Mouse (Mus musculus) midbrain, embryonic 14.5 days (tissue): ENCODE data around the gene Sigirr. TPM values are rescaled to one million over a fixed set of nuclear protein-coding genes. Genes with fewer than 3 reads are reported as not detected.

ENCODE experiments used
- ATAC-seq: fragments of 200-750 bp; cut with Nextera tagmentation; 2 replicates; pipeline ENCODE4 v1.8.0; 2017; ENCODE audit warnings: moderate number of reproducible peaks, moderate library complexity; ENCODE audit not compliant: low FRiP score, low TSS enrichment
- DNase-seq: peaks from one replicate; pipeline ENCODE4 v3.0.0-alpha.2; 2015
- H3K27ac ChIP-seq: fragments of 300-500 bp; sonication (generic); replicated peaks from 2 replicates; pipeline ENCODE4 v1.5.1; 2014; ENCODE audit warnings: mild to moderate bottlenecking, low read depth, low read length, moderate library complexity
- H3K27me3 ChIP-seq: fragments of 300-500 bp; sonication (generic); 2 replicates; pipeline ENCODE4 v1.6.1; 2014; ENCODE audit warnings: low read length, control low read depth, mixed read lengths; ENCODE audit not compliant: control insufficient read depth, insufficient read depth
- H3K36me3 ChIP-seq: fragments of 300-500 bp; sonication (generic); 2 replicates; pipeline ENCODE4 v1.6.1; 2014; ENCODE audit warnings: low read length, control low read depth; ENCODE audit not compliant: control insufficient read depth, insufficient read depth
- H3K4me1 ChIP-seq: fragments of 300-500 bp; sonication (generic); 2 replicates; pipeline ENCODE4 v1.6.1; 2014; ENCODE audit warnings: mild to moderate bottlenecking, antibody characterized with exemption, low read length, control low read depth; ENCODE audit not compliant: control insufficient read depth, insufficient read depth
- H3K4me2 ChIP-seq: fragments of 300-500 bp; sonication (generic); 2 replicates; pipeline ENCODE4 v1.6.1; 2014; ENCODE audit warnings: mild to moderate bottlenecking, low read length, moderate library complexity
- H3K4me3 ChIP-seq: fragments of 300-500 bp; sonication (generic); replicated peaks from 2 replicates; pipeline ENCODE4 v1.5.1; 2014; ENCODE audit warnings: low read depth, low read length
- H3K9ac ChIP-seq: fragments of 300-500 bp; sonication (generic); replicated peaks from 2 replicates; pipeline ENCODE4 v1.6.1; 2014; ENCODE audit warnings: mild to moderate bottlenecking, low read length, moderate library complexity
- H3K9me3 ChIP-seq: fragments of 300-500 bp; sonication (generic); 2 replicates; pipeline ENCODE4 v1.6.1; 2016; ENCODE audit warnings: low read length, control low read depth, mixed read lengths; ENCODE audit not compliant: control insufficient read depth
- WGBS: fragments of 180-500 bp; shearing (Covaris S2); extraction: QIAGEN DNeasy Blood & Tissue Kit; methylation state at CpG from one replicate; pipeline ENCODE4 v1.1.7; 2014; 5-methylcytosine and 5-hydroxymethylcytosine counted together
- polyA plus RNA-seq: library from polyadenylated mRNA; unstranded; fragments of >200 nt; fragmentation: Nextera tagmentation; extraction: Ambion mirVana; gene quantifications from 2 replicates; pipeline ENCODE4 v1.2.1, GENCODE M21; 2014

Sigirr gene
- polyA plus RNA-seq, 1 experiment from 2014 or later = 2.1 TPM

DNA sequence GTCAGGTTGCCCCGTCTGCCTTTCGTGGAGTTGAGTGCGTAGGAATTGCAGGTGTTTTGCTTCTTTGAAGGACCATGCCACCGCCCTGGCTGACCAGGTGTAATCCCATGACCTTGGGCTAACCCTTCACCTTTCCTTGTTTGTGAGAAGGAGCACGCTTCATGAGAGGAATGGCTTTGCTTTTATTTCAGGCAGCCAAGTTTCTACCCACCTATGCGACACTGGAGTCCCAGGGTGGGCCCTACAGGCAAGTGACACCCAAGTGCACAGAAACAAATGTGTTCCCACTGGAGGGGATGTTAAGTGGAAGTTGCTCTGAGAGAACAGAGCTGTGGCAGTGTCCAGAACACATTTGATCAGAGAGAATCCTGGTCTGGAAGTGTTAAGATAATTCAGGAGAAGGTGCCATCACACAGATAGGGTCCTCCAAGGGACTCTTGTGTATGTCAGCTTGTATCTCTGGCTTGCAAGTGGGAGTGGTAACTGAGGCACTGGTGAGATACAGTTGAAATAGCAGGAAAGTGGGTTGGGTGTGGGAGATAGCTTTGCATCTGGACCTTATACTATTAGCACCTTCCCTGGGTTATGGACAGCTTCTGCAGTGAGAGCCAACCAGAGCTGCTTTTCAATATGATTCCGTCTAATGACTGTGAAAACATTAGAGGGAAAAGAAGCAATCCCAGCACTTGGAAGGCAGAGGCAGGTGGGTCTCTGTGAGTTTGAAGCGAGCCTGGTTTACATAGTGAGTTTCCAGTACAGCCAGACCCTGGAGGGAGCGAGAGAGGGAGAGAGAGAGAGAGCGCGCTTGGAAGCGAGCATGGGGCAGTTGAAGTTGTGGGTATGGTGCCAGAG, 31.8 kb upstream of the Sigirr start:
- Histone ChIP-seq H3K4me2 (peak overlapping the region; percentile 75), H3K4me3 (peak overlapping the region; percentile 79), H3K27me3 (no peaks in the 10 kb centered on the region), H3K4me1 (peaks cover 9% of the 10 kb centered on the region), H3K27ac (no peak overlapping the region), H3K36me3 (peaks cover 25% of the 10 kb centered on the region), H3K9ac (peak overlapping the region; percentile 88), H3K9me3 (no peaks in the 10 kb centered on the region)
- DNase-seq = no peak
- 60% methylated on average over 12 of the region's 12 CpGs for WGBS
- no peak for ATAC-seq

- ATAC-seq = peak; percentile 98
- peak overlapping the region; percentile 75 for H3K4me2 ChIP-seq
- H3K9me3 ChIP-seq = no peaks in the 10 kb centered on the region
- H3K27ac ChIP-seq = no peak overlapping the region
- H3K27me3 ChIP-seq = no peaks in the 10 kb centered on the region
- under 1% methylated on average over 59 of the region's 59 CpGs for WGBS
- peak overlapping the region; percentile 79 for H3K4me3 ChIP-seq
- H3K36me3 ChIP-seq = peaks cover 16% of the 10 kb centered on the region
- H3K9ac ChIP-seq = peak overlapping the region; percentile 88
- peaks cover 9% of the 10 kb centered on the region for H3K4me1 ChIP-seq
- DNase-seq = peak; percentile 98
Measured at GRCm38 (mm10) chr7:141131024-141131820, 30.9 kb upstream of the Sigirr start.

GRCm38 (mm10) chr7:141123517-141123856, 23.1 kb upstream of the Sigirr start:
- ATAC-seq = no peak; the same call in 1 of the 2 replicates
- Histone ChIP-seq H3K4me2 (peak overlapping the region; percentile 73), H3K27me3 (no peaks in the 10 kb centered on the region), H3K36me3 (no peaks in the 10 kb centered on the region), H3K9me3 (no peaks in the 10 kb centered on the region), H3K9ac (peak overlapping the region; percentile 65), H3K4me3 (peak overlapping the region; percentile 60), H3K27ac (peak overlapping the region; percentile 79), H3K4me1 (no peaks in the 10 kb centered on the region)
- DNase-seq = no peak
- WGBS = 3% methylated on average over 15 of the region's 15 CpGs

DNA sequence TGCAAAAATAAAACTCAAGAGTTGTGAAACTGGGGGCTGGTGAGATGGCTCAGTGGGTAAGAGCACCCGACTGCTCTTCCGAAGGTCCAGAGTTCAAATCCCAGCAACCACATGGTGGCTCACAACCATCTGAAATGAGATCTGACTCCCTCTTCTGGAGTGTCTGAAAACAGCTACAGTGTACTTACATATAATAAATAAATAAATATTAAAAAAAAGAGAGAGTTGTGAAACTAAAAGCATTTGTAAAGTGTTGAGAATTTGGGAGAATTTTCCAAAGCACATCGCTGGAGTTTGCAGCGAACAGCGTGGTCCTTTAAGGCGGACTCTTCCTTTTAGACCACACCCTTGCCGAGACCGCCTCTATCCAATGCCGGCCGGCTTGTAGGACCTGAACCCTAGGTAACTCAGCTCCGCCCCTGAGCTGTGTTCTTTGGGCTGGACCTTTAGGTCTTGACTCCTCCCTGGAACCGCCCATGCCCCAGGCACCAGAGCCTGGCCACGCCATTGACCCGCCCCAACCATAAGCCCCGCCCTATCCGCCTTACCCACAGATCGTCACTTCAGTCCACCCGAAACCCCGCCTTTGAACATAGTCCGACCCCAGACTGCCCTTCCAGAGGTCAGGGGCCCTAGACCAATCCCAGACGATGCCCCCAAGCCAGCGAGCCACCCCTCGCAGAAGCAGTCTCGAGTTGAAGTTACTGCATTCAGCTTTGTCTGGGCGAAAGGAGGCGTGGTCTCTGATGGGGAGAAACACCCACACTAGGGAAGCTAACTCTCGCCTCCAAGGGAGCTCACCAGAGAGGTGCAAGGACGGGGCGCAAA, 22.5 kb upstream of the Sigirr start:
- Histone ChIP-seq H3K4me1 (no peaks in the 10 kb centered on the region), H3K4me3 (peak overlapping the region; percentile 60), H3K27ac (peak overlapping the region; percentile 79), H3K4me2 (peak overlapping the region; percentile 73), H3K9me3 (no peaks in the 10 kb centered on the region), H3K9ac (peak overlapping the region; percentile 65), H3K36me3 (no peaks in the 10 kb centered on the region), H3K27me3 (no peaks in the 10 kb centered on the region)
- peak; percentile 92 for DNase-seq
- ATAC-seq = peak; percentile 94
- 3% methylated on average over 29 of the region's 29 CpGs for WGBS

DNA sequence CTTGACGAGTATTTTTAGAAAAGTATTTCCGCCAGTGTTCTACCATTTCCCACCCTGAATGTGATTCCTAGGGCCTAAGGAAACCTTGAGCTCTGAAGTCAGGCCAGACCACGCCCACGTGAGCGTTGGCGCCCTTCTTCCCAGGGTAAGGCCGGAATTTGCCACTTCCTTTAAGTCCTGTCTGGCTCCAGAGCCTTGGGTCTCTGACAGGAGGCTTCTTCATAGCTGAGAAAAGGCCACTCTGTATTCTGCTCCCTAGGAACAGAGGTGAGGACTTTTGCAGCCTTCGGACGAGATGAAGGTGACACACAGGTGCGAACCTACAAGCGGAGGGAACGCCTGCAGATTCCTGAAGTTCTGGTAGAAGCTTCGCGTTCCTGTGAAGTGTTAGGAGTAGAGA, 21.9 kb upstream of the Sigirr start, which contains the start of gene Ptdss2:
Gene Ptdss2, plus strand, starts transcription at position 138 of the 400 bp plus-strand sequence.
- H3K9me3 ChIP-seq = no peaks in the 10 kb centered on the region
- no peaks in the 10 kb centered on the region for H3K4me1 ChIP-seq
- no peaks in the 10 kb centered on the region for H3K36me3 ChIP-seq
- H3K4me2 ChIP-seq = peak within 1 kb of the TSS; percentile 73
- DNase-seq = peak; percentile 7
- no peak for ATAC-seq
- WGBS = 55% methylated on average over 14 of the region's 14 CpGs
- peak within 1 kb of the TSS; percentile 65 for H3K9ac ChIP-seq
- H3K27me3 ChIP-seq = no peaks in the 10 kb centered on the region
- H3K4me3 ChIP-seq = peak within 1 kb of the TSS; percentile 60
- H3K27ac ChIP-seq = peak within 1 kb of the TSS; percentile 79

GRCm38 (mm10) chr7:141121051-141121531, 20.7 kb upstream of the Sigirr start:
- Histone ChIP-seq H3K4me1 (no peaks in the 10 kb centered on the region), H3K9me3 (no peaks in the 10 kb centered on the region), H3K4me2 (no peak overlapping the region), H3K9ac (no peak overlapping the region), H3K4me3 (no peak overlapping the region), H3K36me3 (no peaks in the 10 kb centered on the region), H3K27ac (no peak overlapping the region), H3K27me3 (no peaks in the 10 kb centered on the region)
- ATAC-seq (no peak), DNase-seq (no peak)
- WGBS = 80% methylated on average over 5 of the region's 5 CpGs

DNA sequence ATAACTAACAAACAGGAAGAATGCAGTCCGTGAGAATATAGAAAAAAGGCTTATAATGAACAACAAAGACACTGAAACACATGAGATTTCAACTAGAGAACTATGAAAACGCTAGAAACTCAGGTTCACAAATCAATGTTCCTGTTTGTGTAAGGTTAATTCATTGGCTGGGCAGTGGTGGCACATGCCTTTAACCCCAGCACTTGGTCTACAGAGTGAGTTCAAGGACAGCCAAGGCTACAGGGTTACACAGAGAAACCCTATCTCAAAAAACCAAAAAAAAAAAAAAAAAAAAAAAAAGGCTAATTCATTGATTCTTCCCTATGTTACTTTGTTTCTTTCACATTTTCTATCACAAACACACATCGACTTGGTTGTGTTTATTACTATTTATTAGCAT, 20.2 kb upstream of the Sigirr start:
- Histone ChIP-seq H3K27ac (no peak overlapping the region), H3K4me3 (no peak overlapping the region), H3K27me3 (no peaks in the 10 kb centered on the region), H3K4me2 (no peak overlapping the region), H3K36me3 (no peaks in the 10 kb centered on the region), H3K9ac (no peak overlapping the region), H3K9me3 (no peaks in the 10 kb centered on the region), H3K4me1 (no peaks in the 10 kb centered on the region)
- no peak for DNase-seq
- no peak for ATAC-seq
- WGBS = 90% methylated on average over 3 of the region's 3 CpGs

DNA sequence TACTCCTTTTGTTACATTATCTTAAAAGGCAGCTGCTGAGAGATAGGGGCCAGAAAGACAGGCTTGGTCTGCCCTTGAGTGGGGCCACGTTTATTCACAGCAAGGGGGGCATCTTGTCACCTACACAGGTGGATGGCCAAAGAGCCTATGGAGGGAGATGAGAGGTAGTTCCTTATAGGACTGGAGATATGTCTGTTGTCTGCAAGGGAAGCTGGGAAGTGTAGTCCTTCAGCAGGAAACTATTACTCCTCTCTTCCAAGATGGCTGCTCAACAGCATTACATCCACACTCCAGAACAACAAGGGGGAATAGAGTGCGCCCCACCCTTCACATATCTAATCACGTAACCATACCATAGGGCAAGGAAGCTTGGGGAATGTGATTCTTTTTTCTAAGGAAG, 19.1 kb upstream of the Sigirr start:
- DNase-seq (no peak), ATAC-seq (no peak)
- Histone ChIP-seq H3K4me1 (no peaks in the 10 kb centered on the region), H3K4me2 (no peak overlapping the region), H3K27ac (no peak overlapping the region), H3K9me3 (no peaks in the 10 kb centered on the region), H3K9ac (no peak overlapping the region), H3K27me3 (no peaks in the 10 kb centered on the region), H3K36me3 (no peaks in the 10 kb centered on the region), H3K4me3 (no peak overlapping the region)
- WGBS = 72% methylated on average over 3 of the region's 3 CpGs
